Mouse (Mus musculus) liver, embryonic 14.5 days (tissue): ENCODE measurements around the gene Nthl1. TPM values are rescaled to one million over a fixed set of nuclear protein-coding genes. Genes with fewer than 3 reads are reported as not detected.

Experiments used
- ATAC-seq: fragments of 200-750 bp; cut with Nextera tagmentation; 2 replicates; pipeline ENCODE4 v1.8.0; 2017; ENCODE audit warnings: moderate number of reproducible peaks, mild to moderate bottlenecking, moderate library complexity; ENCODE audit not compliant: insufficient read depth
- DNase-seq, 3 experiments: peaks; one replicate each; pipeline ENCODE4 v3.0.0-alpha.2; 2012 to 2013; ENCODE audit warnings: low read depth in 3 of 3, low spot score in 3 of 3
- H3K27ac ChIP-seq: fragments of 300-500 bp; sonication (generic); 2 replicates; pipeline ENCODE4 v1.5.1; 2014; ENCODE audit warnings: moderate library complexity, mild to moderate bottlenecking, control low read depth, inconsistent platforms
- H3K27me3 ChIP-seq: fragments of 300-500 bp; sonication (generic); 2 replicates; pipeline ENCODE4 v1.6.1; 2014; ENCODE audit warnings: mild to moderate bottlenecking, low read length, moderate library complexity; ENCODE audit not compliant: control insufficient read depth, insufficient read depth
- H3K36me3 ChIP-seq: fragments of 300-500 bp; sonication (generic); replicated peaks from 2 replicates; pipeline ENCODE4 v1.6.1; 2014; ENCODE audit warnings: low read depth; ENCODE audit not compliant: control insufficient read depth, insufficient read depth
- H3K4me1 ChIP-seq, 2 experiments: fragments of 200-500 bp in 1 of 2; fragments of 300-500 bp in 1 of 2; sonication (generic) in 1 of 2; replicated peaks; 2 replicates each; pipeline ENCODE4 v1.6.1; 2012 to 2014; ENCODE audit warnings: antibody characterized with exemption in 1 of 2, inconsistent platforms in 1 of 2, low read length in 1 of 2; ENCODE audit not compliant: control insufficient read depth in 2 of 2, insufficient read depth in 2 of 2
- H3K4me2 ChIP-seq: fragments of 300-500 bp; sonication (generic); 2 replicates; pipeline ENCODE4 v1.6.1; 2014; ENCODE audit warnings: low read depth, mild to moderate bottlenecking, control low read depth, moderate library complexity
- H3K4me3 ChIP-seq, 2 experiments: fragments of 200-500 bp in 1 of 2; fragments of 300-500 bp in 1 of 2; sonication (generic) in 1 of 2; 2 replicates each; pipeline ENCODE4 v1.5.1; 2012 to 2014; ENCODE audit warnings: low read depth in 2 of 2, low read length in 2 of 2, mild to moderate bottlenecking in 2 of 2, control low read depth in 1 of 2, inconsistent platforms in 1 of 2, moderate library complexity in 1 of 2; ENCODE audit not compliant: insufficient read depth in 1 of 2
- H3K9ac ChIP-seq: fragments of 300-500 bp; sonication (generic); replicated peaks from 2 replicates; pipeline ENCODE4 v1.6.1; 2014; ENCODE audit warnings: mild to moderate bottlenecking, control low read depth, moderate library complexity
- H3K9me3 ChIP-seq: fragments of 300-500 bp; sonication (generic); 2 replicates; pipeline ENCODE4 v1.6.1; 2016; ENCODE audit warnings: low read length, mixed read lengths; ENCODE audit not compliant: control insufficient read depth
- CTCF ChIP-seq: IDR thresholded peaks from 2 replicates; pipeline ENCODE4 v1.5.1; 2016; ENCODE audit warnings: antibody characterized with exemption, low read depth, control low read depth
- EP300 ChIP-seq: IDR thresholded peaks from 2 replicates; pipeline ENCODE4 v1.6.1; 2016; ENCODE audit warnings: antibody characterized with exemption, low read depth
- WGBS: fragments of 180-500 bp; shearing (Covaris S2); extraction: QIAGEN DNeasy Blood & Tissue Kit; methylation state at CpG from one replicate; pipeline ENCODE4 v1.1.7; 2014; ENCODE audit not compliant: insufficient replicate concordance; 5-methylcytosine and 5-hydroxymethylcytosine counted together
- polyA plus RNA-seq, 2 experiments: library from polyadenylated mRNA; depleted of rRNA in 1 of 2; stranded (reverse) in 1 of 2; unstranded in 1 of 2; fragments of >200 nt; fragmentation: Nextera tagmentation in 1 of 2; extraction: Ambion mirVana in 1 of 2; gene quantifications; 2 replicates each; pipeline versions ENCODE4 v1.2.1 to v1.2.3; 2012 to 2014

Gene Nthl1
- polyA plus RNA-seq, 2 experiments = 5.9 to 6.2 TPM

GRCm38 (mm10) chr17:24672141-24672540 is 39.7 kb downstream of the Nthl1 start:
- Histone ChIP-seq H3K4me2 (peak overlapping the region; percentile 96), H3K9ac (peak overlapping the region; percentile 16; the same call in 1 of the 2 replicates), H3K27me3 (no peaks in the 10 kb centered on the region), H3K36me3 (peaks cover 6% of the 10 kb centered on the region), H3K4me1 (peaks cover 21 to 30% of the 10 kb centered on the region in 2 experiments), H3K4me3 (no peak overlapping the region), H3K9me3 (no peaks in the 10 kb centered on the region), H3K27ac (no peak overlapping the region)
- DNase-seq = peak in 1 of 3 experiments; percentile 47
- 10% methylated on average over 5 of the region's 5 CpGs for WGBS
- TF ChIP-seq EP300 = no peak
- TF ChIP-seq CTCF = no peak
- ATAC-seq = 0 out of 2 replicates have a peak, but pooled peaks have one; percentile 7

GRCm38 (mm10) chr17:24674277-24674676 is 41.8 kb downstream of the Nthl1 start:
- H3K27ac ChIP-seq = no peak overlapping the region
- H3K27me3 ChIP-seq = no peaks in the 10 kb centered on the region
- no peaks in the 10 kb centered on the region for H3K9me3 ChIP-seq
- H3K36me3 ChIP-seq = peaks cover 21% of the 10 kb centered on the region
- DNase-seq = no peak
- H3K4me3 ChIP-seq = no peak overlapping the region
- peaks cover 14 to 24% of the 10 kb centered on the region in 2 experiments for H3K4me1 ChIP-seq
- no peak for TF ChIP-seq CTCF
- no peak for TF ChIP-seq EP300
- WGBS = 54% methylated on average over 7 of the region's 7 CpGs
- no peak overlapping the region for H3K9ac ChIP-seq
- H3K4me2 ChIP-seq = no peak overlapping the region
- no peak for ATAC-seq

GRCm38 (mm10) chr17:24676187-24676586 is 43.7 kb downstream of the Nthl1 start:
- TF ChIP-seq CTCF (peak; percentile 89), EP300 (no peak)
- Histone ChIP-seq H3K4me3 (no peak overlapping the region), H3K9me3 (no peaks in the 10 kb centered on the region), H3K9ac (no peak overlapping the region), H3K27ac (no peak overlapping the region), H3K4me1 (peaks cover 6 to 14% of the 10 kb centered on the region in 2 experiments), H3K36me3 (peaks cover 33% of the 10 kb centered on the region), H3K27me3 (no peaks in the 10 kb centered on the region), H3K4me2 (no peak overlapping the region)
- DNase-seq (peak in 2 of 3 experiments; percentile 58 to 59), ATAC-seq (no peak)
- 54% methylated on average over 2 of the region's 2 CpGs for WGBS

GRCm38 (mm10) chr17:24676877-24677276 is 44.4 kb downstream of the Nthl1 start:
- Histone ChIP-seq H3K4me3 (no peak overlapping the region), H3K4me2 (no peak overlapping the region), H3K36me3 (peaks cover 33% of the 10 kb centered on the region), H3K27me3 (no peaks in the 10 kb centered on the region), H3K9me3 (no peaks in the 10 kb centered on the region), H3K27ac (no peak overlapping the region), H3K4me1 (peaks cover under 1 to 8% of the 10 kb centered on the region in 2 experiments), H3K9ac (no peak overlapping the region)
- no peak for TF ChIP-seq EP300
- no peak for TF ChIP-seq CTCF
- 79% methylated on average over 5 of the region's 5 CpGs for WGBS
- ATAC-seq (no peak), DNase-seq (no peak)

DNA sequence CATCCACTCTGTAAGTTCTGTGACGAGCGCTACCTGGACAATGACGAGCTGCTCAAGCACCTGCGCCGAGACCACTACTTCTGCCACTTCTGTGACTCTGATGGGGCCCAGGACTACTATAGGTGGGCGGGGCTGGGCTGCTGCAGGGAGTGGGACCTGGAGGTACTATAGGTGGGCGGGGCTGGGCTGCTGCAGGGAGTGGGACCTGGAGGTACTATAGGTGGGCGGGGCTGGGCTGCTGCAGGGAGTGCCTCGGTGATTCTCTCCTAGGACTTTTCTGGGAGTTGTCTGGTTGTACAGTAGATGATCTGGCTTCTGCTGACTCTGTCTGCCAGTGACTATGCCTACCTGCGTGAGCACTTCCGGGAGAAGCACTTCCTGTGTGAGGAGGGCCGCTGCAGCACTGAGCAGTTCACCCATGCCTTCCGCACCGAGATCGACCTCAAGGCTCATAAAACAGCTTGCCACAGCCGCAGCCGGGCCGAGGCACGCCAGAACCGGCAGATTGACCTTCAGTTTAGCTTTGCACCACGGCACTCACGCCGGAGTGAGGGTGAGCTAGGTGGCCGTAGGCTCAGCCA is 45.1 kb downstream of the Nthl1 start:
- H3K27ac ChIP-seq = no peak overlapping the region
- H3K4me3 ChIP-seq = no peak overlapping the region
- WGBS = 80% methylated on average over 24 of the region's 24 CpGs
- ATAC-seq (peak; percentile 47; the same call in 1 of the 2 replicates), DNase-seq (no peak)
- H3K36me3 ChIP-seq = peaks cover 33% of the 10 kb centered on the region
- no peak for TF ChIP-seq EP300
- no peak for TF ChIP-seq CTCF
- H3K4me2 ChIP-seq = no peak overlapping the region
- H3K9me3 ChIP-seq = no peaks in the 10 kb centered on the region
- no peaks in the 10 kb centered on the region for H3K27me3 ChIP-seq
- peaks cover 0 to 2% of the 10 kb centered on the region in 2 experiments; a peak in 2 of 4 replicates for H3K4me1 ChIP-seq
- no peak overlapping the region for H3K9ac ChIP-seq
